Mouse (Mus musculus): Measurements from ENCODE around the gene Tshz2. TPM values are rescaled to one million over a fixed set of nuclear protein-coding genes. Genes with fewer than 3 reads are reported as not detected.
A peak's percentile ranks its signal among the peaks of the same experiment; 100 is the strongest.

Gene Tshz2
- total and polyA plus RNA-seq, 3 experiments = 16.3 to 50.9 (median 50.7) TPM

DNA sequence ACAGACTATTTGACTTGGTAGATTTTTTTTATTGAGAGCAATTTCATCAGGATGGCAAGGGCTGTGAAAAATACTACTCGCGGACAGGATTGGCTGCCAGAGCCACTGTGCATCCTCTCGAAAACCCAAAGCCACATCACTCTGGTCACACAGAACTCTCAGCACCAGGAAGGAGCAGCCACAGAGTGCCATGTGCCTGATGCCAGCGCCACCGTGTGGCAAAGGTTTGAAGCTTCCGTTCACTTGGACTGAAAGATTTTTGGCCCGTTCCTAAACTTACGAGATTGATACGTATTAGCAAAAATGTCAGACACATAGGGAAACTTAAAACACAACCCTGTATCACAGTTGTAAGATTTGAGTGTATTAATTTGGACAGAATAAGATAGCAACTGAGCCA lies 471.0 kb downstream of the Tshz2 start:
- DNase-seq = peak; percentile 60

- DNase-seq = no peak
These were observed 471.6 kb downstream of the Tshz2 start for GRCm38 (mm10) chr2:170104396-170104795.

GRCm38 (mm10) chr2:170106000-170106399 lies 473.2 kb downstream of the Tshz2 start:
- no peak for DNase-seq

DNA sequence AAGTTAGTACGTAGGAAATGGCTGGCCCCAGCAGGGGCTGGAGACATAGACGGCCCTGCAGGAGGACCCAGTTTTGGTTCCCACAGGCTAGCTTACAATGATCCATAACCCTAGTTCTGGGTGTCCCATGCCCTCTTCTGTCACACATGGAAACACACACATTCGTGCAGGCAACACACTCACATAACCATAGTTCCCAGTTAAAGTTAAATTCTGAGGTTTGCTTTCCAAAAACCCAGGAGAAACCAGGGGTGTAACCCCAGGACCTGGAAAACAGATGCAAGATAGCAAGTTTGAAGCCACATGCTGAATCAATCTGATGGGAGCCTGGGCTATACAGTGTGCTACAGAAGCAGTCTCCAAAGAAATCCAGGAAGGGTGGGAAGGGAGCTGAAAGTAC lies 475.0 kb downstream of the Tshz2 start:
- no peak for DNase-seq

DNA sequence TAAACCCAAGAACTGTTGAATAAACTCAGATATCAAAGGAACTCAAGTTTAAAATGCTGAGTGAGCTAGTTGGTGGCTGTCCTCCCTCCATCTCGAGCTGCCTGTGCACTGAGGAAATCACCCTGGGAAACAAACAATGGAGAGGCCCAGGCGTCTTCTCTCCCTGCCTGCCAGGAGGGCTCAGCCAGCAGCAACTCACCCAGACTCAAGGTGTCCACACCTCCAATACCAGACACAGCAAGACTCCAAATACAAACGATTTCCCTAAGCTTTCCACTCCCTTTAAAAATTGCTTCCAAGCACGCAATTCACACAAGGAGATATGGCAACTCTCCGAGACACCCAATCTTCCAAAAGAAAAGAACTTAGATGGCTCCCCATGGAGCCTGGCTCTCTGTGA lies 476.7 kb downstream of the Tshz2 start:
- DNase-seq = no peak

- no peak for DNase-seq
These were observed 477.5 kb downstream of the Tshz2 start for GRCm38 (mm10) chr2:170110306-170110705.

DNA sequence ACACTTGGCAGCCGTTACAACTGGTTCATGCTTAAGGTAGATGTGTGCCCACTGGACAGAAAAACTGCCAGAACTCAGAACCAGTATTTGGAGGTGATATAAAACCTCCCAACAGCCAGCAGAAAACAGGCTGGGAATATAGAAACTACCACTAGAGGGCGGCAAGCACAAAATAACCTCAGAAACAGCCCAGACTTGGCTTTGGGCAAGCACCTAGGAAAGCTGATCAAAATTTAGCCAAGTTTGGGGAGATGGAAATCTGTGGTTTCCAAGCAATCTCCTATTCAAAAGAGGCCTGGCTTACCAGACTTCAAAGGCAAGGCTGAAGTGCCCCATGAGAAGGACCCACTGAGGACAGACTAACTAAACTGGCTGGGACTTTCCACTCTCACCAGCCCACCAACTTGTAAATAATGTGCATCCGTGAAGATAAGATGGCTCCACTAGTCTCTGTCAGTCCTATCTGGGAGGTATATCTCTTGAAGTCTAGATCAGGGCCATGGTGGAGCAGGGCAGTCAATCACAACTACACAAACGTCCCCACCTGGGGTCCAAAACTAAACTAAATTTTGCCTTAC lies 484.0 kb downstream of the Tshz2 start:
- peak; percentile 71 for DNase-seq

DNA sequence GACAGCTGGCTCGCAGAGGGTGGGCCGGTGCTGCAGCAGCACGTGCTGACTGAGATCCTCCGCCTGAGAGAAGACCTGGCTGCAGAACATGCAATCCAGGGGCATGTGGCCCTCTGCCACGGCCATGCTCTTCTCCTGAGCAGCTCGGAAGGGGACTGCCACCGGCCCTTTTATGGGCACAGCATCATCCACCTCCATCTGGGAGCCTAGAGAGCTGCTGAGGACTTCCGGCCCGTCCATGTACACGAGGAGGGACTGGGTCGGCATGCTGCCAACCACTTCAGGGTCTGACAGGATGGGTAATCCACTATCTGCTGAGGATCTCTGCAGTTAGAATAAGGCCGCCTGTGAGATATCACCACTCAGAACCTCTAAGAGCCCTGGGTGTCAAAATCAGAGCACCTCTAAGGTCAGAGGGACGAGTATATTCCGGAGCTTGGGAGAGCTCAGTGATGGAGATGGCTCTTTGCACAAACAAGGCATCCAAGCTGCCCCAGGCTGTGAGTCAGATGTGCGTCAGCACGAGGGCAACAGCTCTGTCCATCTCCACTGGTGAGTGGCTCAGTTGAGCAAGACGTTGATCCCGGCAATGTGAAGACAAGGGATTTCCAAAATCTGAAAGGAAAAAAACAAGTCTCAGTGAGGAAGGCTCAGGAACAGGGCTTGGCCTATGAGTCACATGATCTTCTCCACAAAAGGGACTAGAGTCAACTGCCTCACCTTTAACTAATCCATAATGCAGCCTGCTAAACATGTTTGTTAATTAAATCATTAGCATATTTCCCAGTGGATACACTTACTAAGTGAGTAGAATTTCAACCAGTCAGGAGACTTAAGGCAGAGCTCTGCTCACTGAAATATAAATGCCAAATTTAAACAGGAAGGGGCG lies 487.6 kb downstream of the Tshz2 start:
- peak; percentile 90 for DNase-seq

Other genes with a start within 250 kb of the Tshz2 start
- gene Gm11011, start 45.3 kb upstream of the Tshz2 start, total RNA-seq (2021) = not detected
- gene Gm11011, start 45.3 kb upstream of the Tshz2 start, polyA plus RNA-seq (2012; rRNA removed) = not detected in 2 replicates

Data from adrenal gland, adult 2 months (tissue).